Mouse (Mus musculus) limb, embryonic 14.5 days (tissue): ENCODE measurements around the gene Zfp541. TPM values are rescaled to one million over a fixed set of nuclear protein-coding genes. Genes with fewer than 3 reads are reported as not detected.

Experiments
- ATAC-seq: fragments of 200-750 bp; cut with Nextera tagmentation; 2 replicates; pipeline ENCODE4 v1.8.0; 2017; ENCODE audit warnings: low read depth, moderate number of reproducible peaks, moderate TSS enrichment; ENCODE audit not compliant: low FRiP score
- DNase-seq: peaks from one replicate; pipeline ENCODE4 v3.0.0-alpha.2; 2015; ENCODE audit warnings: low spot score
- H3K27ac ChIP-seq: fragments of 300-500 bp; sonication (generic); replicated peaks from 2 replicates; pipeline ENCODE4 v1.5.1; 2014; ENCODE audit warnings: low read depth, mild to moderate bottlenecking, low read length, moderate library complexity, mixed read lengths
- H3K27me3 ChIP-seq: fragments of 300-500 bp; sonication (generic); 2 replicates; pipeline ENCODE4 v1.6.1; 2014; ENCODE audit warnings: low read length, mixed read lengths; ENCODE audit not compliant: control insufficient read depth, insufficient read depth
- H3K36me3 ChIP-seq: fragments of 300-500 bp; sonication (generic); 2 replicates; pipeline ENCODE4 v1.6.1; 2014; ENCODE audit warnings: mild to moderate bottlenecking, low read length, moderate library complexity, mixed read lengths; ENCODE audit not compliant: control insufficient read depth, insufficient read depth
- H3K4me1 ChIP-seq: fragments of 300-500 bp; sonication (generic); 2 replicates; pipeline ENCODE4 v1.6.1; 2014; ENCODE audit warnings: antibody characterized with exemption, low read length, mixed read lengths; ENCODE audit not compliant: control insufficient read depth, insufficient read depth
- H3K4me2 ChIP-seq: fragments of 300-500 bp; sonication (generic); replicated peaks from 2 replicates; pipeline ENCODE4 v1.6.1; 2014; ENCODE audit warnings: low read depth, mild to moderate bottlenecking, low read length, moderate library complexity; ENCODE audit not compliant: severe bottlenecking
- H3K4me3 ChIP-seq: fragments of 300-500 bp; sonication (generic); replicated peaks from 2 replicates; pipeline ENCODE4 v1.5.1; 2014; ENCODE audit warnings: low read length
- H3K9ac ChIP-seq: fragments of 300-500 bp; sonication (generic); 2 replicates; pipeline ENCODE4 v1.6.1; 2014; ENCODE audit warnings: mild to moderate bottlenecking, low read depth, low read length, moderate library complexity; ENCODE audit not compliant: severe bottlenecking
- H3K9me3 ChIP-seq: fragments of 300-500 bp; sonication (generic); 2 replicates; pipeline ENCODE4 v1.6.1; 2016; ENCODE audit warnings: low read length; ENCODE audit not compliant: control insufficient read depth
- POLR2A ChIP-seq: fragments of 200-500 bp; IDR thresholded peaks from 2 replicates; pipeline ENCODE4 v1.8.0; 2012; ENCODE audit warnings: inconsistent platforms, mild to moderate bottlenecking, moderate library complexity, borderline replicate concordance; ENCODE audit not compliant: insufficient read depth, insufficient read length; ENCODE audit errors: extremely low read depth
- WGBS: fragments of 180-500 bp; shearing (Covaris S2); extraction: QIAGEN DNeasy Blood & Tissue Kit; methylation state at CpG from one replicate; pipeline ENCODE4 v1.1.7; 2014; 5-methylcytosine and 5-hydroxymethylcytosine counted together
- polyA plus RNA-seq, 2 experiments: library from polyadenylated mRNA; depleted of rRNA in 1 of 2; stranded (reverse) in 1 of 2; unstranded in 1 of 2; fragments of >200 nt; fragmentation: Nextera tagmentation in 1 of 2; extraction: Ambion mirVana in 1 of 2; gene quantifications; 2 replicates each; pipeline versions ENCODE4 v1.2.1 to v1.2.3; 2012 to 2014

Zfp541 gene
- polyA plus RNA-seq, 2 experiments, result 0.17 to 0.26 TPM

- TF ChIP-seq POLR2A, result no peak
- no peak for ATAC-seq
- 1% methylated on average over 7 of the region's 7 CpGs for WGBS
- Histone ChIP-seq H3K9ac (peak overlapping the region; percentile 97), H3K36me3 (no peaks in the 10 kb centered on the region), H3K9me3 (no peaks in the 10 kb centered on the region), H3K27me3 (no peaks in the 10 kb centered on the region), H3K4me2 (peak overlapping the region; percentile 87), H3K4me3 (peak overlapping the region; percentile 84), H3K27ac (peak overlapping the region; percentile 98), H3K4me1 (peaks cover 41% of the 10 kb centered on the region)
- DNase-seq, result peak; percentile 73
These were observed 15.5 kb upstream of the Zfp541 start for GRCm38 (mm10) chr7:16046101-16046480.

GRCm38 (mm10) chr7:16046481-16047337 is 14.9 kb upstream of the Zfp541 start:
- Histone ChIP-seq H3K9me3 (no peaks in the 10 kb centered on the region), H3K4me1 (peaks cover 41% of the 10 kb centered on the region), H3K9ac (peak overlapping the region; percentile 97), H3K4me2 (peak overlapping the region; percentile 87), H3K4me3 (peak overlapping the region; percentile 84), H3K27ac (peak overlapping the region; percentile 98), H3K36me3 (no peaks in the 10 kb centered on the region), H3K27me3 (no peaks in the 10 kb centered on the region)
- TF ChIP-seq POLR2A, result 0 out of 2 replicates have a peak, but pooled peaks have one; percentile 20
- 6% methylated on average over 35 of the region's 46 CpGs for WGBS
- DNase-seq (peak; percentile 33), ATAC-seq (no peak)

- Histone ChIP-seq H3K27me3 (no peaks in the 10 kb centered on the region), H3K4me2 (peak within 1 kb of the TSS; percentile 87), H3K36me3 (no peaks in the 10 kb centered on the region), H3K27ac (peak within 1 kb of the TSS; percentile 98), H3K4me1 (peaks cover 41% of the 10 kb centered on the region), H3K9ac (peak within 1 kb of the TSS; percentile 97), H3K9me3 (no peaks in the 10 kb centered on the region), H3K4me3 (peak within 1 kb of the TSS; percentile 84)
- under 1% methylated on average over 52 of the region's 69 CpGs for WGBS
- DNase-seq (peak; percentile 85), ATAC-seq (peak; percentile 82)
- TF ChIP-seq POLR2A, result no peak
These were observed 14.1 kb upstream of the Zfp541 start, which contains the start of gene Bicra for GRCm38 (mm10) chr7:16047338-16048146. Bicra (minus strand) TSS chr7:16047921.

- Histone ChIP-seq H3K27me3 (no peaks in the 10 kb centered on the region), H3K4me3 (peak overlapping the region; percentile 84), H3K4me1 (peaks cover 41% of the 10 kb centered on the region), H3K4me2 (peak overlapping the region; percentile 87), H3K9ac (peak overlapping the region; percentile 97), H3K9me3 (no peaks in the 10 kb centered on the region), H3K27ac (peak overlapping the region; percentile 98), H3K36me3 (no peaks in the 10 kb centered on the region)
- under 1% methylated on average over 19 of the region's 20 CpGs for WGBS
- peak; percentile 82; the same call in 1 of the 2 replicates for TF ChIP-seq POLR2A
- peak; percentile 89 for ATAC-seq
- DNase-seq, result peak; percentile 98
These were observed 13.4 kb upstream of the Zfp541 start for GRCm38 (mm10) chr7:16048164-16048564.
